In the genomic region with DNA sequence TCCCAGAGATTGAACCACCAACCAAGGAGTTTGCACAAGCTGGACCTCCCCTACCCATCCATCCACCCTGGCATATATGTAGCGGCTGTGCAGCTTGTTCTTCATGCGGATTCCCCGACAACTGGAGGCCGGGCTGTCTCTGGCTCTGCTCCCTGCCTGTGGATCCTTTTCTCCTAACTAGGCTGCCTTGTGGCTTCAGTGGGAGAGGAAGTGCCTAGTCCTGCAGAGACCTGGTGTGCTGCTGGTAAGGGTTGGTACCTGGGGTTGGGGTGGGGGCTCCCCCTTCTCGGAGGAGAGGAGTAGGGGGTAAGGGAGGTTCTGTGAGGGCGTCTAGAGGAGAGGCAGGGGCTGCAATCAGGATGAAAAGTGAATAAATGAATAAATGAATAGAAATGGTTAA, we compare ENCODE assay signal across 28 mouse cellular contexts.
"Had no signal": no experiment of that assay in that cellular context is flagged by ENCODE, and none has a peak within 500 bp of the region (broad histone marks: within the 10 kb centered on the region; RNA-seq: fewer than 3 reads in every experiment).

No protein-coding gene starts in this region.

- DNase-seq: cerebellum, adult 2 months; cerebellum, adult 8-10 months; cerebellum, adult 9-10 months; cerebellum, adult 9-11 months; cerebellum, postnatal 10 days; cerebellum, postnatal 14 days; cerebellum, postnatal 25 days; cerebellum, postnatal 36 days; embryo, embryonic 11 days; forebrain, postnatal 0 days; gastrocnemius, adult 2 months; gastrocnemius, postnatal 10 days; gastrocnemius, postnatal 14 days; gastrocnemius, postnatal 25 days; gastrocnemius, postnatal 36 days; heart, adult 18-20 months; heart, adult 2 months had no signal

- H3K27ac ChIP-seq: embryonic facial prominence, embryonic 10.5 days; embryonic facial prominence, embryonic 12.5 days; embryonic facial prominence, embryonic 13.5 days; embryonic facial prominence, embryonic 15.5 days; forebrain, embryonic 10.5 days; forebrain, embryonic 12.5 days; forebrain, embryonic 13.5 days; forebrain, embryonic 15.5 days; gastrocnemius, adult 2 months; heart, adult 2 months had no signal

- H3K4me1 ChIP-seq: embryonic facial prominence, embryonic 10.5 days; embryonic facial prominence, embryonic 12.5 days; embryonic facial prominence, embryonic 13.5 days; embryonic facial prominence, embryonic 15.5 days; forebrain, embryonic 10.5 days; forebrain, embryonic 12.5 days; forebrain, embryonic 13.5 days; forebrain, embryonic 15.5 days had no signal

- ATAC-seq: forebrain, embryonic 13.5 days; forebrain, embryonic 14.5 days; forebrain, embryonic 15.5 days; forebrain, embryonic 16.5 days; forebrain, postnatal 0 days had no signal

- H3K9ac ChIP-seq: embryonic facial prominence, embryonic 12.5 days; embryonic facial prominence, embryonic 13.5 days; embryonic facial prominence, embryonic 15.5 days; forebrain, embryonic 12.5 days; forebrain, embryonic 13.5 days; forebrain, embryonic 15.5 days; forebrain, postnatal 0 days had no signal

- H3K4me3 ChIP-seq: embryonic facial prominence, embryonic 10.5 days; embryonic facial prominence, embryonic 12.5 days; embryonic facial prominence, embryonic 13.5 days; embryonic facial prominence, embryonic 15.5 days; erythroblast, embryonic 14.5 days; forebrain, embryonic 10.5 days; forebrain, embryonic 12.5 days; forebrain, embryonic 13.5 days; forebrain, embryonic 15.5 days; gastrocnemius, adult 2 months; heart, adult 2 months had no signal

- H3K27me3 ChIP-seq: embryonic facial prominence, embryonic 12.5 days; embryonic facial prominence, embryonic 13.5 days; embryonic facial prominence, embryonic 15.5 days; forebrain, embryonic 12.5 days; forebrain, embryonic 13.5 days; forebrain, embryonic 15.5 days had no signal

- H3K36me3 ChIP-seq: embryonic facial prominence, embryonic 10.5 days; embryonic facial prominence, embryonic 12.5 days; embryonic facial prominence, embryonic 13.5 days; embryonic facial prominence, embryonic 15.5 days; forebrain, embryonic 10.5 days; forebrain, embryonic 12.5 days; forebrain, embryonic 15.5 days had no signal

- H3K9me3 ChIP-seq: embryonic facial prominence, embryonic 10.5 days; embryonic facial prominence, embryonic 12.5 days; embryonic facial prominence, embryonic 13.5 days; embryonic facial prominence, embryonic 15.5 days; forebrain, embryonic 10.5 days; forebrain, embryonic 12.5 days; forebrain, embryonic 13.5 days; forebrain, embryonic 15.5 days had no signal

- H3K4me2 ChIP-seq: embryonic facial prominence, embryonic 12.5 days; embryonic facial prominence, embryonic 13.5 days; embryonic facial prominence, embryonic 15.5 days; forebrain, embryonic 12.5 days; forebrain, embryonic 13.5 days; forebrain, embryonic 15.5 days had no signal
